Mouse (Mus musculus) ES-E14 (cell line): ENCODE data around the gene Slit3.

Source experiments
- ZC3H11A ChIP-seq: IDR thresholded peaks from 2 replicates; pipeline ENCODE4 v1.6.1; 2012; ENCODE audit warnings: low read depth, mild to moderate bottlenecking, inconsistent platforms, low read length, borderline replicate concordance
- ZNF384 ChIP-seq: IDR thresholded peaks from 2 replicates; pipeline ENCODE4 v1.6.1; 2012; ENCODE audit warnings: low read depth, low read length, inconsistent platforms

DNA sequence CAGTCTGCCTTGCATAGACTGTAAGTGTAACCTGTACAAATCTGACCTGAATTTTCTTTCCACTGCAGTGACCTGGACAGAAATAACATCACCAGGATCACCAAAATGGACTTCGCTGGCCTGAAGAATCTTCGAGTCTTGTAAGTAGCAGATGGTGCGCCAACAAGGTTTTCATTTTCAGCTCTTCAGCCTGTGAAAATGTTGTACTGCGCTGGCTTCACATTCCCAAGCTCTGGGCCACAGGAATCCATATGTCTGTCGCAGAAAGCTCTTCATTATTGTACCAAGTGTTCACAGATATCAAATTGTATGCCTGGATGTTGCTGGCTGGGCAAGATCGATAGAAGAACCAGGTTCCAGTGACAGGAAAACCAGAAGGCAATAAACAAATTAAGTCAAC is 50.5 kb downstream of the Slit3 start:
- TF ChIP-seq ZNF384: no peak
- TF ChIP-seq ZC3H11A: no peak
